Mouse (Mus musculus) layer of hippocampus, postnatal 36 days (tissue): ENCODE data around the gene Hoxd8. TPM values are rescaled to one million over a fixed set of nuclear protein-coding genes. Genes with fewer than 3 reads are reported as not detected.

Source experiments
- DNase-seq, 2 experiments: peaks; one replicate each; pipeline ENCODE4 v3.0.0; 2022
- total RNA-seq, 2 experiments: library from RNA; stranded (reverse); gene quantifications; 2 replicates each; pipeline ENCODE4 v1.2.3; 2021

Gene Hoxd8
- total RNA-seq, 2 experiments from 2014 or later = not detected

DNA sequence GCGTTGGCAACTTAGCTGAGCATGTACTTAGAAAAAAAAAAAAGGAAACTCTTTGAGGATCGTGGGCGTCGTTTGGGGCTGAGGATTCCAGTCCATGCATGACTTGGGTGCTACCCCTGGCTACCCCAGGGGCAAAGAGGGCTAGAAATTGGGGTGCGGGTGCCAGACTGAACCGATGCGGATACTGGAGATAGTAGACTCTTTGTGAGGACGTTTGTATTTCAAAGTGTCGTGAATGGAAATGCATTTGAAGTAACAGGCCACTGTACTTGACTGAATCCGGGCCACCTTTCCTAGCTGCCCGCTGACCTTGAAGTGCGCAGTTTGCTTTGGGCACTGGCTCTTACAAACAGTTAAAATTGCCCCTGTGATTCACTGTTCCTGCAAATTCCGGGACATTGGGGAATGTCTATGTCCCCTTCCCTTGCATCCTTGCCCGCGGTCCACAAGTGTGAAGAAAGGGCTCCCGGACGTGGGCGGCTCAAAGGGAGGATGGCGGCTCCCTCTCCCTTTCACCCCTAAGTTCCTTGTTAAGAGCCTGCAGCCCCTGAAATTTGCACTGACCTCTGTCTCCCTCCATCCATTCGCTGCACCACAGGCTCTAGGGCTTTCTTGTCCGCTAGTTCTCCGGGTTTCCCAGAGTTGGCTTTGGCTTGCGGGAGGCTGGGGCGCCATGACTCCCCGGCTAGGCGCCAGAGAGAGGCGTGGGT lies 17.3 kb upstream of the Hoxd8 start:
- DNase-seq = no peak

DNA sequence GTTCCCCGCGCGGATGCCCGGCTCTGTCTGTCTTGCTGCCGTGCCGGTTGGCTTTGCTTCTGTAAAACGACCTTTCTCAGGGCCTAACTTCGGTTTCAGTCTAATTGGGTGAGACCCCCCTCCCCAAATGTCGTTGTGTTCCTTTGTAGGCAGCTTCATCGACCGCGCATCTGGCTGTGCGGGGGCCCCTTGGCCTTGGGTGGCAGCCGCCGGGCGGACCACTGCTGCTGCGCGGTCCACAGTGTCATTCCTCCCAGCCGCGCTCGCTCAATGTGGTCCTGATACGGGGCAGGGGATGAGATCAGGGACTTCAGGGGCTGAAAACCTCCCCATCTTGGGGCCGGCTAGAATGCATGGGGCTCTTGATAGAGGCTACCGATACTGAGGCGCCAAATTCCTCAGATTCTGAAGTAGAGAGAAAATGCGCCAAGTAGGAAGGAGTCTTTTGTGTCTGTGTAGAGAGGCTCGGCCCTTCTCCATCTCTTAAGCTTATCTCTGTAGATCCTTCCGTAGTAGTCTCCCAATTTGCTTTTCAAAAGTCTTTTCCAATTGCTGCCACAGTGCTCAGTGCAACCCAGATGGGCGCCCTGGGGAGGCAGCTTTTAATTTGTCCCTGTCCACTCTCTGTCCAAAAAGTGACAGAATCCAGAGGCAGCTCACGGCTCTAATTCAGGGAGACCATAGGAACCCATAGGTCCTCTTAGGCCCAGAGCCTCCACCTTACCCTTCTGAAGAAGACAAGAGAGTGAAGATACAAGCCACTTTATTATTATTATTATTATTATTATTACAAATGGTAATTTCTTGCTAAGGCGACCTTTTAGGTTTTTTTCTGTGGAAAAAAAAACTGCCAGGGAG lies 16.5 kb upstream of the Hoxd8 start:
- DNase-seq = no peak

DNA sequence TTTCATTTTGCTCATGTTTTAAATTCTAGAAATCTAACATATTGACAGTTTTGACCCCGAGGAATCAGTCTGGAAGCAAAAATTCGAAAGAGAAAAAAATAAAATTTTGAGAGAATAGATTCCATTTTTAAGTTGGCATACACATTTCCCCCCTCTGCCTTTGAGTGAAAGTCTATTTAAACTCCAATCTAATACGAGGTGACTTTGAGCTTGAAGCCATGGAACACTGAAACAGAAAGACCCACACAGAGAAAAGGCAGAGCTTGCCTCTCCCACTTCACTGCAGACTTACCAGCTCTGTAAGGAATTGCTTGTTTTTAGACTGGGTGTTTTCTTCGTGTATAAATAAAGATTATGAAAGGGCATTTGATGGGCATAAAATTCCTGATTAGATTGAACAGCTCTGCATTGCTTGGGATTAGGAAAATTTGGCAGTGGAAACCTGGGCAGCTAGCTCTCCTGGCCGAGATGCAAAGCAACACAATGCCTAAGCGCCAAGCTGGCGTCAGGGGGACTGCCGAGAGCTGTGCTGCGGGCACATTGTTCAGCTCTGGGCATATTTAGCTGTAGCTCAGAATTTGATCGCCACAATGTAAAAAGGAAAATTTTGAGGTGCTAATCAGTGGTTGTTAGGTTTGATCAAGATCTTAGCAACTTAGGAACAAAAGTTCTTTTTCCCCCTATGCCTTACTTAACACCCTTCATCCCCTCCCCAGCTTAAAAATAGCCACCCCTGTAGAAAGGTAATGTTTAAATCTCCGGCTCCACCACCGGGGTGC lies 15.4 kb upstream of the Hoxd8 start:
- DNase-seq = no peak

DNA sequence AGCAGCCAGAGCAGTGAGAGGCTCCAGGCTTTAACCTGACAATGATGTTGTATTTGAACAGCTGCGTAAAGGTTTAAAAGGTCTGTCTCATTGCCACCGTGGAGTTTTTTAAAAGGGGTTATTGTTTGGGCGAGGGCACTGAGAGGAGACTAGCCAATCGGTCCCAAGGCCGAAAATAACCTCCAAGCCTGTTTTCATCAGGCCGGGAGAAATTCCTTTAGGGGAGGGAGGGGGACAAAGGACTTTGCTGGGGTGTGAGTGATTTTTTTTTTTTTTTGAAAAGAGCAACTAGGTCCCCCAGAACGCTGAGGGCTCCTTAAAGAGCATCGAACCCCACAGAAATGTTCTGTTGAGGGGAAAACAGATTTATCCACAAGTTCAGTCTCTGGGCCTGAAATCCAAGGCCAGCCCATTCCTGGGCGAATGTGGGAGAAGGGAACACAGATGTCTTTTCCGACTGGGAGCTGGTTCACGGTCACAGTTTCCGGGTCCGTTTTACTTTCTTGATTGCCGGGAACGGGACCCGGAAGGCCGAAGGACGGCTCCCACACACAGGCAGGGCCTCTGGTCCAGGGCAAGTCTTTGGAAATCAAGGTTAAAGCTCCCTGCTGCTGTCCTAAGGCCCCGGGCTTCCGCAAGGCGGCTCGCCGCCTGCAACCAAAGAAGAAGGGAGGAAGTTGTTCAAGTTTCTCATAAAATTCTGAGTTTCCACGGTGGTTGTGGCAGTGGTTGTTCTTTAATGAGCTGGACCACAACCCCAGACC lies 14.7 kb upstream of the Hoxd8 start:
- DNase-seq = no peak

DNA sequence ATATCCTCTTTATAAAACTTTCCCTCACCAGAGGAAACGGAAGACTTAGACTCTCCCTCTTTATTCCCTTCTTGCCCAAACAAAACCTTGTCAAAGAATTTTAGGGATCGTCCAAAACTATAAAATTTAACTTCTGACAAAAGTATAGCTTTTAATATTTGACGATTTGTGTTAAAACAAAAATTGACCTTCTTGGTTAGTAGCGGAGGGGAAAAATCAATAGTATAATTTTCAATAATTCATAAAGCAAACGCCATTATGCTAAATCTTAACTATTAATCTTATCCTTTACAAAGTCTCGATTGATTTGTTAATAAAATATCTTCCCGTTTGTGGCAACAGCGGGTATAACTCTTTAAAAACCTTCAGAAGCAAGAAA lies 14.1 kb upstream of the Hoxd8 start:
- no peak for DNase-seq

DNA sequence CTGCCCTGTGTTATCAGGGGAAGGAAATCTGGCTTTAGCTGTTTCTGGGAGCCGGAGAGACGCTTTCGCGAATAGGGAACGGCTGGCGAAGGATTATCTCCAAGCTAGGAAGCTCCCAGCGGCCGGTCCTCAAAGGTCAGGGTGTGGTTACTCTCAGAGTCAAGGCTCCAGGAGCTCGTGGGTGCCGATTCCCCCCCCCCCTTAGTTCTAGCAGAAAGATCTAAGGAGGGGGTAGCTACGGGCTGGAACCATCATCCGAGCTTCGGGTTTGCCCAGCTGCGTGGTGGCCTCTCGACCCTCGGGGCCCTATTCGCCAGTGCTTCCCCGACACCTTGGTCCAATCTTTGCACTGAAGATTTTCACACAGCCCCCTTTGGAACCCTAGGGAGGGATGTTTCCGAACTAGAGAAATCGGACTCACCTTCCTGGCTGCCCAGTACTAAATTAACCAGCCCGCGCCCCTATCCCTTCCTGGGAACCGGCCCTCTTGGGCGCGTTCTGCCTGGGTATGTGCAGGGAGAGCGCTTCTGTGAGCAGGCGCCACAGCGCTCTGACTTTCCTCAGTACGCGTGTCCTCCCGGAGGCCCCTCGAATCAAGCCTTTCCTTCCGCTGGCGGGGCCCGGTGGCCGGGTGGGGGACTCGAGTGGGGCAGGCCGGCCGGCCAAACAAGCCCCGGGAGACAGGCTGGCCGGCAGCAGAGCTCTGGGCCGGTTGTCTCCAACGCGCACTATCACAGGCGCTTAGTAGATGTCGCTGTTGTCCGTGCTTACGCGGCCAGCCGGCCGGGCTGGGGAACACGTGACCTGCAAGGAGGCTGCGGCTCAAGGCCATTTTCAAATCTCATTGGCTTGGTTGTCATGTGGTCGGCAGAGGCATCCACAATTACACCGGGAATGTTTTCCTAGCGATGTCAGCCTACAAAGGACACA lies 13.1 kb upstream of the Hoxd8 start, which contains the start of gene Hoxd10:
TSS of gene Hoxd10 (plus strand) at position 903 of the 930 bp plus-strand sequence.
- no peak for DNase-seq

DNA sequence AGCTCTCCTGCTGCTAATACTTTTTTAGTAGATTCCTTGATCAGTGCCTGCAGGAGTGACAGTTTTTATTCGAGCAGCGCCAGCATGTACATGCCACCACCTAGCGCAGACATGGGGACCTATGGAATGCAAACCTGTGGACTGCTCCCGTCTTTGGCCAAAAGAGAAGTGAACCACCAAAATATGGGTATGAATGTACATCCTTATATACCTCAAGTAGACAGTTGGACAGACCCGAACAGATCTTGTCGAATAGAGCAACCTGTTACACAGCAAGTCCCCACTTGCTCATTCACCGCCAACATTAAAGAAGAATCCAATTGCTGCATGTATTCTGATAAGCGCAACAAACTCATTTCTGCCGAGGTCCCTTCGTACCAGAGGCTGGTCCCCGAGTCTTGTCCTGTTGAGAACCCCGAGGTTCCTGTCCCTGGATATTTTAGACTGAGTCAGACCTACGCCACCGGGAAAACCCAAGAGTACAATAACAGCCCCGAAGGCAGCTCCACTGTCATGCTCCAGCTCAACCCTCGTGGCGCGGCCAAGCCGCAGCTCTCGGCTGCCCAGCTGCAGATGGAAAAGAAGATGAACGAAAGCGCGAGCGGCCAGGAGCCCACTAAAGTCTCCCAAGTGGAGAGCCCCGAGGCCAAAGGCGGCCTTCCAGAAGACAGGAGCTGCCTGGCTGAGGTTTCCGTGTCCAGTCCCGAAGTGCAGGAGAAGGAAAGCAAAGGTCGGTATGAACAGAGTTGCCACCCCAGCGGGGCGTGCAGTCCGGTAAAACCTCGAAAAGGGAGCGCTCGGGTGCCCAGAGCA lies 12.2 kb upstream of the Hoxd8 start:
- DNase-seq = no peak

DNA sequence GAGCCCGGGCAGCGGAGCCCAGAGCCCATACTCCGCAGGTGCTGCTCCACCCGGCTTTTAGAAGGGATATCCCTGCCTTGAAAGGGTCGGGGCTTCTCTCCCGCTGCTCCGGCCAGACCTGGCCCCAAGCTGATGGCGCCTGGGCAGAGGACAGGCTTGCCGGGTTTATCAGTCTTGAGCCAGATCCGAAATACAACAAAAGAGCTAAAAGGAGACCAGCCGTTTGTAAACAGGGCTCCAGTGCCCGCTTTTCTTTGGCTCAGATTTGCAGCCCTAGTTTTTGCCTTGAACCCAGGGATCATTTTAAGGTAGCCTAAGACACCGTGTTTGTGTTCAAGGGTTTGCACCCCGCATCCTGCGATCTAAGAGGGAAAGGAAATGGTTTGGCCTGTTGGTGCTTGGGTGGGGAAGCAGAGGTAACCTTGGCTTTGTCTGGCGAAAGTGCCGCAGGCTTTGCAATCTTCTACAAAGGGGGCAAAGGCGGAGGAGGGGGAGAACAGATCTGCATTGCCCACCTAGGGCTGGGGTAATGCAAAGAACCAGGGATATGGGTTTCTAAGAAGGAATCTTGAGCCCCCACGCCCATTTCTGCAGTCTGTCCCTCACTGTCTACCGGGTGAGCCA lies 11.5 kb upstream of the Hoxd8 start:
- no peak for DNase-seq

DNA sequence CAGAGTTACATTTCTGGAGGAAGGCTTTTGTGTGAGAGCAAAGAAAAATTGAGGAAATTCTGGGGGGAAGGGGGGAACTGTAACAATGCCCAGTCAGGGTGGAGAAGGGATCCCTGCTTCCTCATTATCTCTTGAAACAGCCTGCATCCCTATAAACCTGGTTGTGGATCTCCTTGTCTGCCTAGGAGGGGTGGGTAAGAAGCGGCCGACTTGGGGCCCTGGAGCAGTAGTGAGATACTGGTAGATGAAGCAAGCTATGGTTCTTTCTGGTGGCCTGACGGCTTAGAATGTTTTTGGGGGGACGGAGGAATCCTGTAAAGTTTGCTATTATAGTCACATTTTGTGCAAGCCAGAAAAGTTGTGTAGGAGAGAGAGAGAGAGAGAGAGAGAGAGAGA lies 11.0 kb upstream of the Hoxd8 start:
- no peak for DNase-seq

DNA sequence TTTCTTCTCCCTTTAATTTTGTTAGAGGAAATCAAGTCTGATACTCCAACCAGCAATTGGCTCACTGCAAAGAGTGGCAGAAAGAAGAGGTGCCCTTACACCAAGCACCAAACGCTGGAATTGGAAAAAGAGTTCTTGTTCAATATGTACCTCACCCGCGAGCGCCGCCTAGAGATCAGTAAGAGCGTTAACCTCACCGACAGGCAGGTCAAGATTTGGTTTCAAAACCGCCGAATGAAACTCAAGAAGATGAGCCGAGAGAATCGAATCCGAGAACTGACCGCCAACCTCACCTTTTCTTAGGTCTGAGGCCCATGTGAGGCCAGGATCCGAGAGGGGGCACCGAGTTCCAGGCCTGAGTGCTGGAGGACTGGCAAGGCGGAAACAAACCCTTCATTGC lies 10.3 kb upstream of the Hoxd8 start:
- no peak for DNase-seq

DNA sequence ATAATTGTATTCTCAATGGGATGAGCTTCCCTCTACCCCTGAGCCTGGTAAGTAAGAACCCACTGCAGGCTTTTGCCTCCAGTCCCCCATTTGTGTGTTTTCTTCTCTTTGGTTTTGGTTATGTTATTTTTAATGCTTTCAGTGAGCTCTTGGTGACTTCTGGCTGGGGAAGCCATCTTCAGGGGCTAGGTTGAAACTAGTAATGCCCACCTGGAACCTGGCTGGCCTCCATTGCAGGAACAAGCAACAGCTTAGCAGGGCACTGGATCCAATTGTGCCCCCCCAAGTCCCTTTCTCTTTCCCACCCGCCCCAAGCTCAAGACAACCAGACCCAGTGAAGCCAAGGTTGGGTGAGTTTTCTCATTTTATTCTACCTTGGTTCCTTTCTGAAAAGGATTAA lies 9.0 kb upstream of the Hoxd8 start:
- DNase-seq = no peak

DNA sequence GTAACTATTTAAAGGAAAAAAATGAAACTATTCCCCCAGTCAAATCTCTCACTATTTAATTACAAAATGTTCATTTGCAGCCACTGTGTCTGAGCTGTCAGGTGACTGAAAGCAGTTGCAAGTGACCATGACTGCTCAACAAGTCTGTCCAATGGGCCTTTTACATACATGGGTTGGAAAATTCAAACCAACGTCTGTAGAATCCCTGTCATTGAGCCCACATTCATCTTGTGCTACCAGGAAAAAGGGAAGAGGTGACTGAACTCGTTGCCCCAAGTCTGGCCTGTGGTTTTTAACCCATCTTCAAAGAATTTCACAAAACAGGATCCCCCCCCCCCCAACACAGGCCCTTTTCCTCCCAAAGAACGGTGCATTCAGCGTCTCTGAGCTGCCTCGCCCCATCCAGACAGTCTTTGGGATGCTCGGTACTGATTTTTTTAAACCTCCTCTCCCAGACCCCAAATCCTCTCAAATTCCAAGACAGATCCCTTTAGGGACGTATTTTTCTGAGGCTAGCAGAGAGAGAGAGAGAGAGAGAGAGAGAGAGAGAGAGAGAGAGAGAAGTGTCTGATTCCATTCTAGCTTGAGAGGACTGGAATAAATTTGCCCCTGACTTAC lies 8.5 kb upstream of the Hoxd8 start:
- no peak for DNase-seq

DNA sequence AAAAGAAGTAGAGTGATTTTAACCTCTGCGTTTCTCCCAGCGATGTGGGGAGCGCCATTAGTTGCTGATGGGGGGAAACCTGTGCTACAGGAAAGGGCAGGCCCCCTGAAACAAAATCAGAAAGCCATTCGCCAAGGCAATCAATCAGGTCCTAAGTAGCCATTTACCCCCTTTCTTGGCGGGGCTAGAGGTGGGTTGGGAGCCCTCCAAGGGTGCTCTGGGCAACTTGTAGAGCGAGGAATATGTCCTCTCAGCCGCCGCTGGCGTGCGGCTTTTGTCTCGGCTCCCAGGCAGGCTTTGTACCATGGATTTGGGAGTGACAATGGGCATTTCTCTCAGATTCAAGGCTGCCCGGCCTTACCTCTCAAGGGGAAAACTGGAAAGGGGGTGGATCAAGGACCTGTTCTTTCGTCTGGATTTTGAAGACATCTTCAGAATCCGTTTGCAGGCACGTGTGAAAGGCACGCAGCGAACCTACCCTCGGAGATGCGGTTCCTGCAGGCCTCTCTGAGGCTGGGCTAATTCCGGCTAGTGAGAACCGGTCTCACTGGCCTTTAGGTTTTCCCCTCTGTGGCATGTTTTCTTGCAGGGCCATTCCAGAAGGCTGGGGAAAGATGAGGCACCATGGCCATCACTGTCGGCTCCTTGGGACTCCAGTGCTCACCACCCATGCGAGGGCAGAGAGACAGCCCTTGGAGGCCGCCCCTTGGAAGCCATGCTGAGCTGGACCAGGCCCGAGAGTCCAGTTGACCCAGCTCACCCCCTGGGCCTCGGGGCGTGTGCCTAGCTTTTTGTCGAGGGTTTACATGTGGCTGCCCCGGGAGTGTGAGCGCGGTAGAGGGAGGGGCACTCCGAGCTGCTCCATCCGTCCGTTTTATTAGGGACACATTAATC lies 7.7 kb upstream of the Hoxd8 start:
- no peak for DNase-seq

DNA sequence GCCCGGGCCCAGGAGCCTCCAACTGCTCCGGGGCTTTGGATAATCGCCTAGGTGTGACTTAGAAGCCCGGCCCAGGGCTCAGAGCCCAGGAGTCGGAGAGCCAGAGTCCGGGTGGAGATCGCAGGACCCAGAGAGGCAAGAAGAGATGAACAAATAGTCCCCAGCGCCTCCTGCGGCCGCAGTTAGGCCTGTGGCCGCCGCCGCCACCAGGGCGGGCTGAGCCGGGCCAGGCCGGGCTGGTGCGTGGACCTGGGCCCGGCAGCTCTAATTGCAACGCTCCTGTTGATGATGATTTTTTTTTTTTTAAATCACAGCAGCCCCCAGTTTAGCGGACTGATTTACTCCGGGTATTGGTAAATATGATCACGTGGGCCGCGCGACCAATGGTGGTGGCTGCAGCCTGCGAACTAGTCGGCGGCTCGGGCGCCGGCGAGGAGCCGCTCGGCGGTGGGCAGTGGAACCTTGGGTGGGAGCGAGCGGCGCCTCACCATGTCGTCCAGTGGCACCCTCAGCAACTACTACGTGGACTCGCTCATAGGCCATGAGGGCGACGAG lies 6.8 kb upstream of the Hoxd8 start, which contains the start of gene Hoxd9:
TSS of gene Hoxd9 (plus strand) at position 161 of the 555 bp plus-strand sequence.
- DNase-seq = no peak

DNA sequence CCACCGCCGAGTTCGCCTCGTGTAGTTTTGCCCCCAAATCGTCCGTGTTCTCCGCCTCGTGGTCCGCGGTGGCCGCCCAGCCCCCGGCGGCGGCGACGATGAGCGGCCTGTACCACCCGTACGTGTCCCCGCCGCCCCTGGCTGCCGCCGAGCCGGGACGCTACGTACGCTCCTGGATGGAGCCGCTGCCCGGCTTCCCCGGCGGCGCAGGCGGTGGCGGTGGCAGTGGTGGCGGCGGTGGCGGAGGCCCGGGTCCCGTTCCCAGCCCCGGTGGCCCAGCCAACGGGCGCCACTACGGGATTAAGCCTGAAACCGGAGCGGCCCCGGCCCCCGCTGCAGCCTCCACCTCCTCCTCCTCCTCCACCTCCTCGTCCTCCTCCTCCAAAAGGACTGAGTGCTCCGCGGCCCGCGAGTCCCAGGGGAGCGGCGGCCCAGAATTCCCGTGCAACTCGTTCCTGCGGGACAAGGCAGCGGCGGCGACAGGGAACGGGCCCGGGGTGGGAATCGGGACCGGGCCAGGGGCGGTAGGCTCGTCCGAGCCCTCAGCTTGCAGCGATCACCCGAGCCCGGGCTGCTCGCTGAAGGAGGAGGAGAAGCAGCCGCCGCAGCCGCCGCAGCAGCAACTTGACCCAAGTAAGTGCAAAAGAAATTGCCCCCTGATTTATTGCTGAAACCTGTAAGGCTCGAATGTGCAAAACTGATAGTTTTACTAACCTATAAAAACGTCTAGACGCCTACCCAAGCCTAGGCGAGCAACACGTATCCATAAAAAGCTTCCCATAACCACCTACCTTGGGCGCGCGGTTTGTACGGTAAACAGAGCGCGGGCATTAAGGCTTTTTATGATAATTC lies 6.0 kb upstream of the Hoxd8 start:
- DNase-seq = no peak

DNA sequence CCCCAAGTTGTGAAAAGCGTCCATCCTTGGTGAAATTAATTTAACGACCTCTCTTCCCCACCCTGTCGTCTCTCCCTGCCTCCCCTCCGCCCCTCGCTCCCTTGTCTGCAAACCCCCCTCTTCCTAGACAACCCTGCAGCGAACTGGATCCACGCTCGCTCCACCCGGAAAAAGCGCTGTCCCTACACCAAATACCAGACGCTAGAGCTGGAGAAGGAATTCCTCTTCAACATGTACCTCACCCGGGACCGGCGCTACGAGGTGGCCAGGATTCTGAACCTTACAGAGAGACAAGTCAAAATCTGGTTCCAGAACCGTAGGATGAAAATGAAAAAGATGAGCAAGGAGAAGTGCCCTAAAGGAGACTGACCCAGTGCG lies 5.4 kb upstream of the Hoxd8 start:
- no peak for DNase-seq
